Mouse (Mus musculus) limb, embryonic 13.5 days (tissue): ENCODE results near the gene Tnfrsf1a. TPM values are rescaled to one million over a fixed set of nuclear protein-coding genes. Genes with fewer than 3 reads are reported as not detected.
A peak's percentile ranks its signal among the peaks of the same experiment; 100 is the strongest.

ENCODE experiments used
- ATAC-seq: fragments of 200-750 bp; cut with Nextera tagmentation; 2 replicates; pipeline ENCODE4 v1.8.0; 2017; ENCODE audit warnings: low read depth, moderate number of reproducible peaks, moderate TSS enrichment; ENCODE audit not compliant: low FRiP score
- H3K27ac ChIP-seq: fragments of 300-500 bp; sonication (generic); 2 replicates; pipeline ENCODE4 v1.5.1; 2015; ENCODE audit warnings: inconsistent platforms, mild to moderate bottlenecking, moderate library complexity
- H3K27me3 ChIP-seq: fragments of 300-500 bp; sonication (generic); 2 replicates; pipeline ENCODE4 v1.6.1; 2015; ENCODE audit warnings: mild to moderate bottlenecking, inconsistent platforms
- H3K36me3 ChIP-seq: fragments of 300-500 bp; sonication (generic); 2 replicates; pipeline ENCODE4 v1.6.1; 2015; ENCODE audit warnings: inconsistent platforms, mild to moderate bottlenecking, moderate library complexity
- H3K4me1 ChIP-seq: fragments of 300-500 bp; sonication (generic); 2 replicates; pipeline ENCODE4 v1.6.1; 2015; ENCODE audit warnings: inconsistent platforms
- H3K4me2 ChIP-seq: fragments of 300-500 bp; sonication (generic); replicated peaks from 2 replicates; pipeline ENCODE4 v1.6.1; 2015; ENCODE audit warnings: inconsistent platforms, mild to moderate bottlenecking, moderate library complexity
- H3K4me3 ChIP-seq: fragments of 300-500 bp; sonication (generic); 2 replicates; pipeline ENCODE4 v1.5.1; 2015; ENCODE audit warnings: moderate library complexity, mild to moderate bottlenecking, inconsistent platforms
- H3K9ac ChIP-seq: fragments of 300-500 bp; sonication (generic); 2 replicates; pipeline ENCODE4 v1.6.1; 2015; ENCODE audit warnings: mild to moderate bottlenecking, inconsistent platforms
- H3K9me3 ChIP-seq: fragments of 300-500 bp; sonication (generic); 2 replicates; pipeline ENCODE4 v1.6.1; 2016; ENCODE audit warnings: inconsistent platforms
- WGBS: fragments of 180-500 bp; shearing (Covaris S2); methylation state at CpG from one replicate; pipeline ENCODE4 v1.1.7; 2015; 5-methylcytosine and 5-hydroxymethylcytosine counted together
- polyA plus RNA-seq: library from polyadenylated mRNA; unstranded; fragments of >200 nt; fragmentation: Nextera tagmentation; extraction: Ambion mirVana; gene quantifications from 2 replicates; pipeline ENCODE4 v1.2.1, GENCODE M21; 2015

Gene Tnfrsf1a
- polyA plus RNA-seq, 1 experiment from 2014 or later: 71.4 TPM

GRCm38 (mm10) chr6:125357334-125357733 lies 8.2 kb downstream of the Tnfrsf1a start:
- Histone ChIP-seq H3K9me3 (no peaks in the 10 kb centered on the region), H3K4me1 (peaks cover 47% of the 10 kb centered on the region), H3K27me3 (peaks cover 17% of the 10 kb centered on the region), H3K36me3 (peaks cover 54% of the 10 kb centered on the region), H3K4me2 (no peak overlapping the region), H3K9ac (no peak overlapping the region), H3K4me3 (no peak overlapping the region), H3K27ac (no peak overlapping the region)
- ATAC-seq: no peak
- 88% methylated on average over 15 of the region's 15 CpGs for WGBS

DNA sequence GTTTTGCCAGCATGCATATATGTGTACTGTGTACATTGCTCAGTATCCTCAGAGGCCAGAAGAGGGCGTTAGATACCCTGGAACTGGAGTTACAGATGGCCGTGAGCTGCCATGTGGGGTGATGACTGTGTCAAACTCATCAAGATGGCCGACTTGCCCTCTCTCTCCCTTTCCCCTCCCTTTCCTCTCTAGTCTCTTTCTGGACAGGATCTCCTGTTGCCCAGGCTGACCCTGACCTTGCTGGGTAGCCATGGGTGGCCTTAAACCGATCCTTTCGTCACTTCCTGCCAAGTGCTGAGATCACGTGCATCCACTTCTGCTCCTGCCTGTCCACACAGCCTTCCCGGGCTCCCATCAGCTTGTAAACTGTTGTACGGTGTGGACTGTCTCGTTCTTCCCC lies 10.8 kb downstream of the Tnfrsf1a start:
- Histone ChIP-seq H3K4me3 (no peak overlapping the region), H3K4me2 (no peak overlapping the region), H3K9ac (0 out of 2 replicates have a peak overlapping the region, but pooled peaks have one; percentile 8), H3K4me1 (peaks cover 42% of the 10 kb centered on the region), H3K27ac (no peak overlapping the region), H3K36me3 (peaks cover 59% of the 10 kb centered on the region), H3K9me3 (no peaks in the 10 kb centered on the region), H3K27me3 (peaks cover 34% of the 10 kb centered on the region)
- 46% methylated on average over 9 of the region's 9 CpGs for WGBS
- no peak for ATAC-seq

- no peak overlapping the region for H3K4me3 ChIP-seq
- H3K36me3 ChIP-seq: peaks cover 59% of the 10 kb centered on the region
- H3K9ac ChIP-seq: no peak overlapping the region
- H3K4me2 ChIP-seq: no peak overlapping the region
- no peaks in the 10 kb centered on the region for H3K9me3 ChIP-seq
- 68% methylated on average over 9 of the region's 9 CpGs for whole genome bisulfite sequencing
- peaks cover 34% of the 10 kb centered on the region for H3K4me1 ChIP-seq
- peaks cover 34% of the 10 kb centered on the region for H3K27me3 ChIP-seq
- H3K27ac ChIP-seq: no peak overlapping the region
- ATAC-seq: no peak
Observed at GRCm38 (mm10) chr6:125360846-125361245, 11.7 kb downstream of the Tnfrsf1a start.

DNA sequence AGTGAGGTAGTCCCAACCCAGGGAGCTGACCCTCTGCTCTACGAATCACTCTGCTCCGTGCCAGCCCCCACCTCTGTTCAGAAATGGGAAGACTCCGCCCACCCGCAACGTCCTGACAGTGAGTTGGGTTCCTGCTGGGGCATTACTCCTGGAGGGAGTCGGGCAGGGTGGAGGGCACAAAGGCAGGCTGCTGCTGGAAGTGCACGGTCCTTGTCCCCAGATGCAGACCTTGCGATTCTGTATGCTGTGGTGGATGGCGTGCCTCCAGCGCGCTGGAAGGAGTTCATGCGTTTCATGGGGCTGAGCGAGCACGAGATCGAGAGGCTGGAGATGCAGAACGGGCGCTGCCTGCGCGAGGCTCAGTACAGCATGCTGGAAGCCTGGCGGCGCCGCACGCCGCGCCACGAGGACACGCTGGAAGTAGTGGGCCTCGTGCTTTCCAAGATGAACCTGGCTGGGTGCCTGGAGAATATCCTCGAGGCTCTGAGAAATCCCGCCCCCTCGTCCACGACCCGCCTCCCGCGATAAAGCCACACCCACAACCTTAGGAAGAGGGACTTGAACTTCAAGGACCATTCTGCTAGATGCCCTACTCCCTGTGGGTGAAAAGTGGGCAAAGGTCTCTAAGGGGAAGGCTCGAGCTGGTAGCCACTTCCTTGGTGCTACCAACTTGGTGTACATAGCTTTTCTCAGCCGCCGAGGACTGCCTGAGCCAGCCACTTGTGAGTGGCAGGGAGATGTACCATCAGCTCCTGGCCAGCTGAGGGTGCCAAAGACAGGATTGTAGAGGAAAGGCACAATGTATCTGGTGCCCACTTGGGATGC lies 12.5 kb downstream of the Tnfrsf1a start:
- Histone ChIP-seq H3K27ac (no peak overlapping the region), H3K9ac (no peak overlapping the region), H3K27me3 (peaks cover 34% of the 10 kb centered on the region), H3K9me3 (no peaks in the 10 kb centered on the region), H3K36me3 (peaks cover 59% of the 10 kb centered on the region), H3K4me3 (no peak overlapping the region), H3K4me2 (no peak overlapping the region), H3K4me1 (peaks cover 26% of the 10 kb centered on the region)
- WGBS: 39% methylated on average over 38 of the region's 38 CpGs
- ATAC-seq: peak; percentile 13; the same call in 1 of the 2 replicates

DNA sequence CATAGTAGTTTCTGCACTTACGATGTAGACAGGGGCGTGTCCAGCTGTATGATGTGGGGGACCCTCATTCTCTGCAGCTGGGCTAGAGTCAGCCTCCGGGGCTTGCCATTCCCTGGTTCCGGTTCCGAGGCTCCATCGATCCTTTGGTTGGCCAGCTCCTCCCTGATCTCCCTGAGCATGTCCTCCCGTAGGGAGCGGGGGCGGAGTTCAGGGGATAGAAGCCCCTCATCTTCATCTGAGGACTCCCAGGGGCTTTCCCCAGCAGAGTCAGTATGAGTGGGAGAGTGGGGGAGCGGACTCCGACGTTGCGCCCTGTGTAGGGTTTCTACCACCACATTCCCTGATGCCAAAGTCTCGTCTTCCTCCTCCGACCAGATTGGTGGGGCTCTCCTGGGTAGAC lies 13.9 kb downstream of the Tnfrsf1a start:
- Histone ChIP-seq H3K36me3 (peaks cover 48% of the 10 kb centered on the region), H3K9me3 (no peaks in the 10 kb centered on the region), H3K9ac (no peak overlapping the region), H3K27me3 (peaks cover 34% of the 10 kb centered on the region), H3K4me1 (peaks cover 25% of the 10 kb centered on the region), H3K27ac (no peak overlapping the region), H3K4me2 (peak overlapping the region; percentile 36), H3K4me3 (no peak overlapping the region)
- no peak; the same call in 1 of the 2 replicates for ATAC-seq
- WGBS: 29% methylated on average over 15 of the region's 15 CpGs

- peaks cover 34% of the 10 kb centered on the region for H3K27me3 ChIP-seq
- peaks cover 42% of the 10 kb centered on the region for H3K36me3 ChIP-seq
- no peak overlapping the region for H3K9ac ChIP-seq
- 14% methylated on average over 23 of the region's 23 CpGs for WGBS
- H3K27ac ChIP-seq: no peak overlapping the region
- H3K4me3 ChIP-seq: no peak overlapping the region
- peak overlapping the region; percentile 38 for H3K4me2 ChIP-seq
- no peak for ATAC-seq
- H3K9me3 ChIP-seq: no peaks in the 10 kb centered on the region
- H3K4me1 ChIP-seq: peaks cover 30% of the 10 kb centered on the region
Observed at GRCm38 (mm10) chr6:125363451-125364242, 14.5 kb downstream of the Tnfrsf1a start.

DNA sequence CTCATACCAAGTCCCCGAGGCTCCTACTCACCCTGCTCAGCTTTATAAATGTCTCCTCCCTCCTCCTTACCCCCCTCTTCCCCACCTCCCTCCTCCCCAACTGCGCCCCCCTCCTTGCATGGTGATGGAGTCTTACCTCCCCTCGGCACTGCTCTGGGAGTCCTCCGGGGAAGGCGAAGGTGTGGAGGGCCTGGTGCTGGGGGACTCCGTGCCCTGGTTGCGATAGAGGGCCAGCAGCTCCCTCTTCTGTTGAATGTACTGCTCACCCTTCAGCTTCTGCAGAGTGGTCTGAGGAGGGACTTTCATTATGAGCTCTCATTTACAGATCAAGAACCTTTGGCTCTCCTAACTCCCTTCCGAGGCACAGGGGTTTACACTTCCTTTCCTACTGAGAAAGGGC lies 15.3 kb downstream of the Tnfrsf1a start:
- Histone ChIP-seq H3K27me3 (peaks cover 34% of the 10 kb centered on the region), H3K9ac (peak overlapping the region; percentile 55; the same call in 1 of the 2 replicates), H3K4me3 (no peak overlapping the region), H3K36me3 (peaks cover 34% of the 10 kb centered on the region), H3K4me2 (peak overlapping the region; percentile 38), H3K9me3 (no peaks in the 10 kb centered on the region), H3K27ac (no peak overlapping the region), H3K4me1 (peaks cover 33% of the 10 kb centered on the region)
- ATAC-seq: peak; percentile 55
- 2% methylated on average over 8 of the region's 8 CpGs for WGBS

GRCm38 (mm10) chr6:125365522-125365921 lies 16.4 kb downstream of the Tnfrsf1a start:
- H3K36me3 ChIP-seq: peaks cover 23% of the 10 kb centered on the region
- H3K4me2 ChIP-seq: no peak overlapping the region
- no peak overlapping the region for H3K27ac ChIP-seq
- no peak overlapping the region for H3K4me3 ChIP-seq
- 77% methylated on average over 5 of the region's 5 CpGs for WGBS
- no peak for ATAC-seq
- no peaks in the 10 kb centered on the region for H3K9me3 ChIP-seq
- no peak overlapping the region for H3K9ac ChIP-seq
- peaks cover 33% of the 10 kb centered on the region for H3K4me1 ChIP-seq
- H3K27me3 ChIP-seq: peaks cover 34% of the 10 kb centered on the region

GRCm38 (mm10) chr6:125366133-125366532 lies 17.0 kb downstream of the Tnfrsf1a start:
- H3K4me3 ChIP-seq: no peak overlapping the region
- H3K36me3 ChIP-seq: peaks cover 17% of the 10 kb centered on the region
- peaks cover 32% of the 10 kb centered on the region for H3K4me1 ChIP-seq
- WGBS: 70% methylated on average over 1 of the region's 1 CpGs
- H3K9me3 ChIP-seq: no peaks in the 10 kb centered on the region
- H3K9ac ChIP-seq: no peak overlapping the region
- no peak overlapping the region for H3K27ac ChIP-seq
- peaks cover 29% of the 10 kb centered on the region for H3K27me3 ChIP-seq
- no peak for ATAC-seq
- H3K4me2 ChIP-seq: no peak overlapping the region

DNA sequence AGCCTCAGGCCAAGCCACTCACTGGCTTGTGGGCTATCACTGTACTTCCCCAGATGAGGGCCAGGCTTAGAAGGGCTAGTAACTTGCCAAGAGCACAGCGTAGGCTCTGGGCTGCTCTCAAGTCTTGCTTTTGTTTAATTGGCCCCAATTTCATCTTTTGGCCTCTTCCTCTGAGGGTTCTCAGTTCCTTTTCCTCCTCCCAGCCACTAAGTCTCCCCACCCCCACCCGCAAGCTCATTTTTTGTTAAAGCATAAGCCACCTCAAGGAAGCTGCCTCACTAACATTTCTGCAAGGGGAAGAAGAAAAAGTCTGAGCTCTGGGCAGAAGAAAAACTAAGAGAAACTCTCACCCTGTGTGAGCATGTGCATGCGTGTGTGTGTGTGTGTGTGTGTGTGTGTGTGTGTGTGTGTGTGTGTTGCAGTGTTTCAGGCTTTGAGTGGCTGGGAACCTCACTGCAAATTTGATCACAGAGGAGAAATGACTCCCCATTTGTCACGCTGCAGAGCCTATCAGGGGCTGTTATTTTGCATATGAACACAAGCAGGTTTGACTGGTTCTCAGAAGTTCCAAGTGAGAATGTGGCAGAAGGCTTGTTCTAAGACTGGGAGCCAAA lies 18.7 kb downstream of the Tnfrsf1a start:
- H3K27ac ChIP-seq: no peak overlapping the region
- H3K36me3 ChIP-seq: no peaks in the 10 kb centered on the region
- no peak for ATAC-seq
- no peaks in the 10 kb centered on the region for H3K9me3 ChIP-seq
- H3K27me3 ChIP-seq: peaks cover 15% of the 10 kb centered on the region
- WGBS: 43% methylated on average over 4 of the region's 4 CpGs
- H3K4me2 ChIP-seq: no peak overlapping the region
- H3K4me1 ChIP-seq: peaks cover 27% of the 10 kb centered on the region
- no peak overlapping the region for H3K9ac ChIP-seq
- H3K4me3 ChIP-seq: no peak overlapping the region

- Histone ChIP-seq H3K4me2 (no peak overlapping the region), H3K36me3 (no peaks in the 10 kb centered on the region), H3K27ac (no peak overlapping the region), H3K9me3 (no peaks in the 10 kb centered on the region), H3K4me1 (peaks cover 22% of the 10 kb centered on the region), H3K9ac (no peak overlapping the region), H3K4me3 (no peak overlapping the region), H3K27me3 (peaks cover 74% of the 10 kb centered on the region)
- WGBS: 53% methylated on average over 6 of the region's 6 CpGs
- ATAC-seq: no peak
Observed at GRCm38 (mm10) chr6:125377042-125377441, 27.9 kb downstream of the Tnfrsf1a start.
